Mouse (Mus musculus) lung, postnatal 4 days (tissue): ENCODE measurements at regions not wholly inside any gene's neighbourhood (a gene's known extent, or its start where the extent isn't known, plus 50 kb on each side); places are given as distances from the start of the nearest gene placed in this dataset.
A peak's percentile ranks its signal among the peaks of the same experiment; 100 is the strongest.

Source experiments
- DNase-seq, 2 experiments: peaks; one replicate each; pipeline ENCODE4 v3.0.0; 2021

GRCm38 (mm10) chr14:47862556-47862955 lies 214.3 kb downstream of the Ktn1 start:
- no peak for DNase-seq

GRCm38 (mm10) chr14:47863067-47863466 lies 214.8 kb downstream of the Ktn1 start:
- DNase-seq: peak in 1 of 2 experiments; percentile 6

- no peak for DNase-seq
Observed at GRCm38 (mm10) chr14:47863701-47864100, 215.5 kb downstream of the Ktn1 start.

- DNase-seq: no peak
Observed at GRCm38 (mm10) chr14:47867017-47867416, 218.8 kb downstream of the Ktn1 start.

- DNase-seq: no peak
Observed at GRCm38 (mm10) chr14:47868258-47868780, 220.1 kb downstream of the Ktn1 start.

GRCm38 (mm10) chr14:47876585-47876984 lies 228.3 kb downstream of the Ktn1 start:
- no peak for DNase-seq

GRCm38 (mm10) chr14:47877167-47877566 lies 228.9 kb downstream of the Ktn1 start:
- DNase-seq: no peak

GRCm38 (mm10) chr14:47877771-47878443 lies 229.7 kb downstream of the Ktn1 start:
- no peak for DNase-seq

- DNase-seq: no peak
Observed at GRCm38 (mm10) chr14:47885326-47885725, 235.3 kb upstream of the Peli2 start.

GRCm38 (mm10) chr14:47890251-47891198 lies 230.1 kb upstream of the Peli2 start:
- DNase-seq: no peak

- no peak for DNase-seq
Observed at GRCm38 (mm10) chr14:47896581-47896980, 224.0 kb upstream of the Peli2 start.

GRCm38 (mm10) chr14:47897907-47898530 lies 222.6 kb upstream of the Peli2 start:
- no peak for DNase-seq

GRCm38 (mm10) chr14:47898605-47899004 lies 222.0 kb upstream of the Peli2 start:
- DNase-seq: no peak

- no peak for DNase-seq
Observed at GRCm38 (mm10) chr14:47905334-47905733, 215.3 kb upstream of the Peli2 start.

- DNase-seq: no peak
Observed at GRCm38 (mm10) chr14:47909129-47909528, 211.5 kb upstream of the Peli2 start.

- DNase-seq: no peak
Observed at GRCm38 (mm10) chr14:47910741-47911295, 209.8 kb upstream of the Peli2 start.

- no peak for DNase-seq
Observed at GRCm38 (mm10) chr14:47911546-47912545, 208.8 kb upstream of the Peli2 start.

- DNase-seq: peak in 1 of 2 experiments; percentile 40
Observed at GRCm38 (mm10) chr14:47915621-47916020, 205.0 kb upstream of the Peli2 start.

- DNase-seq: peak in 1 of 2 experiments; percentile 25
Observed at GRCm38 (mm10) chr14:47920638-47921347, 199.8 kb upstream of the Peli2 start.

GRCm38 (mm10) chr14:47921811-47922277 lies 198.8 kb upstream of the Peli2 start:
- no peak for DNase-seq

- no peak for DNase-seq
Observed at GRCm38 (mm10) chr14:47926416-47926815, 194.2 kb upstream of the Peli2 start.
